8 mouse cellular contexts compared by ENCODE assay signal in the genomic region with DNA sequence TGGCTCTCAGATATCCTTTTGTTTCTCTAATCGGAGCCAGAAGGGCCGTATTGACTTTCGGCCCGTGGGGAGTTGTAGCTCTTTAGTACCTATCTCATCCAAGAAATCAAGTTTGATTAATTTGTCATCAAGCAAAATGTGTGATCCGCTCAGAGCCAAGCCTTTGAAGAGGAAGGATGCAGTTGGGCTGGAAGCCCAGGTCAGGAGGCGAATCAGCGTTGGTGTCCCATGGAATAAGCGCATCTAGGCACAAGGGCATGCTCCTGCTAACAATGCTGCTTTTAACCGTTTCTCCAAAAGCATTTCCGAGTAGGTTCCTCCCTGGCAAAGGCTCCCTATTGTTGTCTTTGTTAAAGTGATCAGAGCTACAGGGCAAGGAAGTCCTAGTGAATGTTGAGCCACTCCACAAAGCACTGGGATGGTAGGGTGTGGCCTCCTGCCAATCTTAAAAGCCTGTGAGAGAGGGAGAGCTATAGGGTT. TPM values are rescaled to one million over a fixed set of nuclear protein-coding genes. Genes with fewer than 3 reads are reported as not detected.
A peak's percentile ranks its signal among the peaks of the same experiment; 100 is the strongest.
DNase-seq lines count a peak whose midpoint lies in the region; ATAC-seq and TF ChIP-seq lines count a peak whose summit lies in the region.

No protein-coding gene starts in this region.

- no peaks in the 10 kb centered on the region for H3K27me3 ChIP-seq in lung, postnatal 0 days (replicated peaks; ENCODE audit: insufficient read depth, low read length)
- peaks cover 27% of the 10 kb centered on the region for H3K27me3 ChIP-seq in embryonic facial prominence, embryonic 10.5 days (replicated peaks; ENCODE audit: low read depth, poor library complexity, severe bottlenecking)
- no peaks in the 10 kb centered on the region for H3K27me3 ChIP-seq in kidney, postnatal 0 days (ENCODE audit: insufficient read depth, low read length)
- no peaks in the 10 kb centered on the region for H3K27me3 ChIP-seq in neural tube, embryonic 12.5 days (replicated peaks)

- H3K9ac ChIP-seq in lung, postnatal 0 days (replicated peaks; ENCODE audit: low read depth): no peak overlapping the region
- no peak overlapping the region for H3K9ac ChIP-seq in kidney, postnatal 0 days (ENCODE audit: low read depth, low read length)
- no peak overlapping the region for H3K9ac ChIP-seq in neural tube, embryonic 12.5 days

- H3K27ac ChIP-seq in lung, postnatal 0 days (ENCODE audit: low read length): no peak overlapping the region
- peak overlapping the region; percentile 71 for H3K27ac ChIP-seq in embryonic facial prominence, embryonic 10.5 days (replicated peaks)
- no peak overlapping the region for H3K27ac ChIP-seq in kidney, postnatal 0 days
- H3K27ac ChIP-seq in neural tube, embryonic 12.5 days: no peak overlapping the region

- no peak for TF ChIP-seq CTCF in lung, postnatal 0 days (IDR thresholded peaks at IDR 0.05)
- TF ChIP-seq CTCF in kidney, postnatal 0 days (IDR thresholded peaks at IDR 0.05; ENCODE audit: low read depth): no peak

- no peaks in the 10 kb centered on the region for H3K36me3 ChIP-seq in lung, postnatal 0 days (ENCODE audit: insufficient read depth, low read length)
- H3K36me3 ChIP-seq in embryonic facial prominence, embryonic 10.5 days (replicated peaks): no peaks in the 10 kb centered on the region
- H3K36me3 ChIP-seq in kidney, postnatal 0 days (ENCODE audit: insufficient read depth, low read length): no peaks in the 10 kb centered on the region
- no peaks in the 10 kb centered on the region for H3K36me3 ChIP-seq in neural tube, embryonic 12.5 days

- H3K4me3 ChIP-seq in lung, postnatal 0 days (ENCODE audit: low read depth, low read length): no peak overlapping the region
- peak overlapping the region; percentile 16; the same call in 1 of the 2 replicates for H3K4me3 ChIP-seq in embryonic facial prominence, embryonic 10.5 days
- no peak overlapping the region for H3K4me3 ChIP-seq in kidney, postnatal 0 days (replicated peaks; ENCODE audit: low read depth, low read length)
- H3K4me3 ChIP-seq in neural tube, embryonic 12.5 days: no peak overlapping the region

- H3K4me1 ChIP-seq in lung, postnatal 0 days (ENCODE audit: insufficient read depth, low read depth, low read length): peaks cover 5% of the 10 kb centered on the region; the same call in 1 of the 2 replicates
- peaks cover 79% of the 10 kb centered on the region for H3K4me1 ChIP-seq in embryonic facial prominence, embryonic 10.5 days
- no peaks in the 10 kb centered on the region; the same call in 1 of the 2 replicates for H3K4me1 ChIP-seq in kidney, postnatal 0 days (replicated peaks; ENCODE audit: insufficient read depth, low read length)
- H3K4me1 ChIP-seq in neural tube, embryonic 12.5 days: peaks cover 18% of the 10 kb centered on the region

- H3K9me3 ChIP-seq in lung, postnatal 0 days (ENCODE audit: low read length): no peaks in the 10 kb centered on the region
- H3K9me3 ChIP-seq in embryonic facial prominence, embryonic 10.5 days: no peaks in the 10 kb centered on the region
- H3K9me3 ChIP-seq in kidney, postnatal 0 days (replicated peaks; ENCODE audit: low read length): no peaks in the 10 kb centered on the region
- no peaks in the 10 kb centered on the region for H3K9me3 ChIP-seq in neural tube, embryonic 12.5 days

- WGBS in lung, postnatal 0 days: 46% methylated on average over 10 of the region's 10 CpGs
- WGBS in embryonic facial prominence, embryonic 10.5 days: 13% methylated on average over 10 of the region's 10 CpGs
- 26% methylated on average over 10 of the region's 10 CpGs for WGBS in kidney, postnatal 0 days
- WGBS in neural tube, embryonic 12.5 days: 9% methylated on average over 10 of the region's 10 CpGs

- peak; percentile 49 for ATAC-seq in lung, postnatal 0 days
- ATAC-seq in kidney, postnatal 0 days (replicated peaks; ENCODE audit: low FRiP score, low read depth): no peak
- ATAC-seq in neural tube, embryonic 12.5 days (ENCODE audit: low FRiP score, low read depth): no peak; the same call in 1 of the 2 replicates
- ATAC-seq in granulocyte monocyte progenitor cell, adult 5-6 weeks (replicated peaks; ENCODE audit: poor library complexity, severe bottlenecking): no peak

- peak; percentile 17 for DNase-seq in lung, postnatal 0 days (ENCODE audit: low spot score)
- no peak for DNase-seq in lung, postnatal 14 days
- peak; percentile 37 for DNase-seq in embryonic facial prominence, embryonic 10.5 days (ENCODE audit: low spot score)
- peak; percentile 48 for DNase-seq in kidney, postnatal 0 days (ENCODE audit: low spot score)
- DNase-seq in thymus, postnatal 25 days: no peak
- no peak for DNase-seq in urinary bladder, postnatal 36 days (ENCODE audit: low spot score in 2 of 2)

- no peak for TF ChIP-seq EP300 in lung, postnatal 0 days (IDR thresholded peaks at IDR 0.05)

- H3K4me2 ChIP-seq in lung, postnatal 0 days (replicated peaks; ENCODE audit: low read depth, low read length): no peak overlapping the region
- 0 out of 2 replicates have a peak overlapping the region, but pooled peaks have one; percentile 2 for H3K4me2 ChIP-seq in kidney, postnatal 0 days (ENCODE audit: low read length)
- H3K4me2 ChIP-seq in neural tube, embryonic 12.5 days (replicated peaks): peak overlapping the region; percentile 25

RNA-seq across cellular contexts. Expression of a gene that starts 51.3 kb away (rescaled TPM):
- 21.2 and 24.1 TPM in 2 replicates for polyA plus RNA-seq in lung, postnatal 0 days (2015; fragmentation: Nextera tagmentation; extraction: Ambion mirVana)
- 14.2 and 16.5 TPM in 2 replicates for polyA plus RNA-seq in embryonic facial prominence, embryonic 10.5 days (2016; fragmentation: Nextera tagmentation; extraction: Ambion mirVana)
- 16.4 and 17.0 TPM in 2 replicates for polyA plus RNA-seq in kidney, postnatal 0 days (2015; fragmentation: Nextera tagmentation; extraction: Ambion mirVana)
- polyA plus RNA-seq in neural tube, embryonic 12.5 days (2016; fragmentation: Nextera tagmentation; extraction: Ambion mirVana): 12.8 and 14.3 TPM in 2 replicates
- 23.2 and 33.9 TPM in 2 replicates for total RNA-seq in granulocyte monocyte progenitor cell, adult 5-6 weeks (2014; fragmentation: Nextera tagmentation)
- total RNA-seq in granulocyte monocyte progenitor cell, adult 5-6 weeks (2017): 24.1 and 26.8 TPM in 2 replicates

RNA-seq across cellular contexts. Expression of a gene that starts 51.3 kb away (rescaled TPM):
- 1.7 and 2.3 TPM in 2 replicates for polyA plus RNA-seq in lung, postnatal 0 days (2015; fragmentation: Nextera tagmentation; extraction: Ambion mirVana)
- 3.1 and 4.5 TPM in 2 replicates for polyA plus RNA-seq in embryonic facial prominence, embryonic 10.5 days (2016; fragmentation: Nextera tagmentation; extraction: Ambion mirVana)
- 1.7 and 1.8 TPM in 2 replicates for polyA plus RNA-seq in kidney, postnatal 0 days (2015; fragmentation: Nextera tagmentation; extraction: Ambion mirVana)
- polyA plus RNA-seq in neural tube, embryonic 12.5 days (2016; fragmentation: Nextera tagmentation; extraction: Ambion mirVana): 3.2 and 4.8 TPM in 2 replicates
- total RNA-seq in granulocyte monocyte progenitor cell, adult 5-6 weeks (2014; fragmentation: Nextera tagmentation): 28.1 and 28.6 TPM in 2 replicates
- total RNA-seq in granulocyte monocyte progenitor cell, adult 5-6 weeks (2017): 5.2 and 7.3 TPM in 2 replicates

Comparison
In these comparisons a context has a peak if more than half of its experiments do, and no peak if none do; other contexts are left out.
1. DNase-seq: peak in lung, postnatal 0 days (single experiment), embryonic facial prominence, embryonic 10.5 days (single experiment) and kidney, postnatal 0 days (single experiment); none in lung, postnatal 14 days (single experiment), thymus, postnatal 25 days (single experiment) and urinary bladder, postnatal 36 days (0 of 2).